Mouse (Mus musculus) ES-Bruce4 (cell line): Measurements from ENCODE around the gene Dync1li2.

ENCODE experiments used
- CTCF ChIP-seq: IDR thresholded peaks from one replicate; pipeline ENCODE4 v1.8.1; 2011; ENCODE audit warnings: low read depth, low read length
- POLR2A ChIP-seq: IDR thresholded peaks from one replicate; pipeline ENCODE4 v1.8.1; 2011; ENCODE audit warnings: low read length; ENCODE audit not compliant: insufficient read depth

DNA sequence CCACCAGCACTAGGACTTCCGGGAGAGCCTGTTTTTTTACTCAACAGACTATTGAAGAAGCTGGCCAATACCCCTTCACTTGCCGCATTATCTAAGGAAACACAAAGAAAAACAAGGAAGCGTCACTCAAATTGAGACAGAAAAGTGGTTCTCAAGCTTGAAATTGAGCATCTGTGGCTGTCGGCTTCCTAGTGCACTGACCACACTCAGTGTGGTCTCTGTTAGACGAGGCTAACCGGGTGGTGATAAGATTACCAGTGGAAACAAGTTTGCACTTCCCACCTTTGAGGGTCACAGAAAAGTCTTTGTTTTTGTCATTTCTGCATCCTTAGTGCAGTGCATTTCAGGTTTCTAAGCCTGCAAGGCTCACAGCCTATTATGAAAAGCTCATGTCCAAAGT is 20.5 kb downstream of the Dync1li2 start:
- TF ChIP-seq CTCF (no peak), POLR2A (no peak)
